Mouse (Mus musculus) heart, embryonic 12.5 days (tissue): ENCODE measurements around the gene Ptgis. TPM values are rescaled to one million over a fixed set of nuclear protein-coding genes. Genes with fewer than 3 reads are reported as not detected.

Experiments
- ATAC-seq: fragments of 200-750 bp; cut with Nextera tagmentation; 2 replicates; pipeline ENCODE4 v1.8.0; 2017; ENCODE audit warnings: moderate TSS enrichment, moderate library complexity; ENCODE audit not compliant: insufficient number of reproducible peaks, low FRiP score
- H3K27ac ChIP-seq: fragments of 300-500 bp; sonication (generic); 2 replicates; pipeline ENCODE4 v1.5.1; 2016; ENCODE audit warnings: mild to moderate bottlenecking, moderate library complexity; ENCODE audit not compliant: poor library complexity, severe bottlenecking
- H3K27me3 ChIP-seq: fragments of 300-500 bp; sonication (generic); replicated peaks from 2 replicates; pipeline ENCODE4 v1.6.1; 2016; ENCODE audit warnings: mild to moderate bottlenecking, moderate library complexity
- H3K36me3 ChIP-seq: fragments of 300-500 bp; sonication (generic); 2 replicates; pipeline ENCODE4 v1.6.1; 2016; ENCODE audit warnings: mild to moderate bottlenecking, moderate library complexity
- H3K4me1 ChIP-seq: fragments of 300-500 bp; sonication (generic); replicated peaks from 2 replicates; pipeline ENCODE4 v1.6.1; 2016; ENCODE audit warnings: mild to moderate bottlenecking
- H3K4me2 ChIP-seq: fragments of 300-500 bp; sonication (generic); 2 replicates; pipeline ENCODE4 v1.6.1; 2016; ENCODE audit warnings: mild to moderate bottlenecking, moderate library complexity
- H3K4me3 ChIP-seq: fragments of 300-500 bp; sonication (generic); 2 replicates; pipeline ENCODE4 v1.5.1; 2016; ENCODE audit warnings: mild to moderate bottlenecking
- H3K9ac ChIP-seq: fragments of 300-500 bp; sonication (generic); 2 replicates; pipeline ENCODE4 v1.6.1; 2016; ENCODE audit warnings: mild to moderate bottlenecking, moderate library complexity
- H3K9me3 ChIP-seq: fragments of 300-500 bp; sonication (generic); replicated peaks from 2 replicates; pipeline ENCODE4 v1.6.1; 2016; ENCODE audit warnings: mild to moderate bottlenecking, moderate library complexity
- WGBS: fragments of 180-500 bp; shearing (Covaris S2); methylation state at CpG from one replicate; pipeline ENCODE4 v1.1.7; 2016; 5-methylcytosine and 5-hydroxymethylcytosine counted together
- polyA plus RNA-seq: library from polyadenylated mRNA; unstranded; fragments of >200 nt; fragmentation: Nextera tagmentation; extraction: Ambion mirVana; gene quantifications from 2 replicates; pipeline ENCODE4 v1.2.1, GENCODE M21; 2016

Gene Ptgis
- polyA plus RNA-seq, 1 experiment from 2014 or later, result 22.9 TPM

GRCm38 (mm10) chr2:167273206-167273740, 32.9 kb upstream of the Ptgis start:
- no peak overlapping the region for H3K4me3 ChIP-seq
- H3K36me3 ChIP-seq, result no peaks in the 10 kb centered on the region
- peaks cover 8% of the 10 kb centered on the region for H3K4me1 ChIP-seq
- no peak overlapping the region for H3K4me2 ChIP-seq
- WGBS, result 71% methylated on average over 13 of the region's 13 CpGs
- H3K9ac ChIP-seq, result no peak overlapping the region
- H3K9me3 ChIP-seq, result no peaks in the 10 kb centered on the region
- no peaks in the 10 kb centered on the region for H3K27me3 ChIP-seq
- no peak overlapping the region for H3K27ac ChIP-seq
- ATAC-seq, result no peak

GRCm38 (mm10) chr2:167272706-167273105, 32.3 kb upstream of the Ptgis start:
- no peak for ATAC-seq

GRCm38 (mm10) chr2:167271121-167271521, 30.7 kb upstream of the Ptgis start:
- H3K27me3 ChIP-seq, result no peaks in the 10 kb centered on the region
- H3K4me3 ChIP-seq, result no peak overlapping the region
- no peaks in the 10 kb centered on the region for H3K9me3 ChIP-seq
- WGBS, result 73% methylated on average over 9 of the region's 9 CpGs
- no peak overlapping the region for H3K27ac ChIP-seq
- no peaks in the 10 kb centered on the region for H3K36me3 ChIP-seq
- peaks cover 17% of the 10 kb centered on the region for H3K4me1 ChIP-seq
- H3K9ac ChIP-seq, result no peak overlapping the region
- no peak overlapping the region for H3K4me2 ChIP-seq
- ATAC-seq, result no peak

More at GRCm38 (mm10) chr2:167272706-167273105, 32.3 kb upstream of the Ptgis start:
- Histone ChIP-seq H3K4me1 (peaks cover 14% of the 10 kb centered on the region), H3K9me3 (no peaks in the 10 kb centered on the region), H3K36me3 (no peaks in the 10 kb centered on the region), H3K9ac (no peak overlapping the region), H3K4me3 (no peak overlapping the region), H3K27ac (no peak overlapping the region), H3K27me3 (no peaks in the 10 kb centered on the region), H3K4me2 (no peak overlapping the region)
- WGBS, result 86% methylated on average over 3 of the region's 3 CpGs

GRCm38 (mm10) chr2:167270496-167270895, 30.1 kb upstream of the Ptgis start:
- no peak overlapping the region for H3K4me3 ChIP-seq
- H3K9ac ChIP-seq, result no peak overlapping the region
- no peaks in the 10 kb centered on the region for H3K9me3 ChIP-seq
- 80% methylated on average over 3 of the region's 3 CpGs for WGBS
- H3K27me3 ChIP-seq, result no peaks in the 10 kb centered on the region
- no peak for ATAC-seq
- no peak overlapping the region for H3K27ac ChIP-seq
- no peaks in the 10 kb centered on the region for H3K36me3 ChIP-seq
- H3K4me1 ChIP-seq, result peaks cover 17% of the 10 kb centered on the region
- no peak overlapping the region for H3K4me2 ChIP-seq

GRCm38 (mm10) chr2:167268721-167269120, 28.3 kb upstream of the Ptgis start:
- WGBS, result 93% methylated on average over 1 of the region's 1 CpGs
- Histone ChIP-seq H3K9me3 (no peaks in the 10 kb centered on the region), H3K27ac (peak overlapping the region; percentile 15; the same call in 1 of the 2 replicates), H3K36me3 (no peaks in the 10 kb centered on the region), H3K27me3 (no peaks in the 10 kb centered on the region), H3K4me2 (no peak overlapping the region), H3K9ac (no peak overlapping the region), H3K4me1 (peaks cover 22% of the 10 kb centered on the region), H3K4me3 (no peak overlapping the region)
- ATAC-seq, result 0 out of 2 replicates have a peak, but pooled peaks have one; percentile 16

- peaks cover 21% of the 10 kb centered on the region for H3K4me1 ChIP-seq
- peak overlapping the region; percentile 15; the same call in 1 of the 2 replicates for H3K27ac ChIP-seq
- H3K9me3 ChIP-seq, result no peaks in the 10 kb centered on the region
- no peak overlapping the region for H3K4me3 ChIP-seq
- H3K4me2 ChIP-seq, result no peak overlapping the region
- H3K27me3 ChIP-seq, result no peaks in the 10 kb centered on the region
- ATAC-seq, result no peak
- H3K36me3 ChIP-seq, result no peaks in the 10 kb centered on the region
- WGBS, result 86% methylated on average over 8 of the region's 8 CpGs
- H3K9ac ChIP-seq, result no peak overlapping the region
These were observed 27.9 kb upstream of the Ptgis start for GRCm38 (mm10) chr2:167268411-167268690.

- 49% methylated on average over 14 of the region's 14 CpGs for WGBS
- no peak overlapping the region for H3K4me2 ChIP-seq
- peak overlapping the region; percentile 52; the same call in 1 of the 2 replicates for H3K27ac ChIP-seq
- no peaks in the 10 kb centered on the region for H3K27me3 ChIP-seq
- no peak for ATAC-seq
- H3K9me3 ChIP-seq, result no peaks in the 10 kb centered on the region
- no peak overlapping the region for H3K9ac ChIP-seq
- H3K4me3 ChIP-seq, result no peak overlapping the region
- no peaks in the 10 kb centered on the region for H3K36me3 ChIP-seq
- peaks cover 18% of the 10 kb centered on the region for H3K4me1 ChIP-seq
These were observed 27.4 kb upstream of the Ptgis start for GRCm38 (mm10) chr2:167267531-167268410.

- Histone ChIP-seq H3K9me3 (no peaks in the 10 kb centered on the region), H3K27ac (no peak overlapping the region), H3K9ac (no peak overlapping the region), H3K4me3 (no peak overlapping the region), H3K36me3 (no peaks in the 10 kb centered on the region), H3K27me3 (no peaks in the 10 kb centered on the region), H3K4me2 (no peak overlapping the region), H3K4me1 (peaks cover 18% of the 10 kb centered on the region)
- ATAC-seq, result no peak
- 89% methylated on average over 10 of the region's 10 CpGs for WGBS
These were observed 25.8 kb upstream of the Ptgis start for GRCm38 (mm10) chr2:167266231-167266630.

GRCm38 (mm10) chr2:167265806-167266205, 25.4 kb upstream of the Ptgis start:
- H3K4me2 ChIP-seq, result no peak overlapping the region
- no peaks in the 10 kb centered on the region for H3K27me3 ChIP-seq
- peaks cover 22% of the 10 kb centered on the region for H3K4me1 ChIP-seq
- no peak overlapping the region for H3K4me3 ChIP-seq
- H3K9me3 ChIP-seq, result no peaks in the 10 kb centered on the region
- H3K9ac ChIP-seq, result no peak overlapping the region
- H3K27ac ChIP-seq, result no peak overlapping the region
- 59% methylated on average over 4 of the region's 5 CpGs for WGBS
- no peak for ATAC-seq
- no peaks in the 10 kb centered on the region for H3K36me3 ChIP-seq

GRCm38 (mm10) chr2:167265021-167265420, 24.6 kb upstream of the Ptgis start:
- 79% methylated on average over 2 of the region's 2 CpGs for WGBS

GRCm38 (mm10) chr2:167263931-167264330, 23.5 kb upstream of the Ptgis start:
- 79% methylated on average over 11 of the region's 11 CpGs for WGBS
- no peak for ATAC-seq
- Histone ChIP-seq H3K4me3 (no peak overlapping the region), H3K27me3 (no peaks in the 10 kb centered on the region), H3K36me3 (no peaks in the 10 kb centered on the region), H3K9me3 (no peaks in the 10 kb centered on the region), H3K27ac (no peak overlapping the region), H3K4me1 (peaks cover 22% of the 10 kb centered on the region), H3K9ac (no peak overlapping the region), H3K4me2 (no peak overlapping the region)

More at GRCm38 (mm10) chr2:167265021-167265420, 24.6 kb upstream of the Ptgis start:
- Histone ChIP-seq H3K4me1 (peaks cover 22% of the 10 kb centered on the region), H3K9me3 (no peaks in the 10 kb centered on the region), H3K9ac (no peak overlapping the region), H3K4me3 (no peak overlapping the region), H3K27me3 (no peaks in the 10 kb centered on the region), H3K27ac (no peak overlapping the region), H3K36me3 (no peaks in the 10 kb centered on the region), H3K4me2 (no peak overlapping the region)
- ATAC-seq, result no peak
